Mouse (Mus musculus): Measurements from ENCODE around the gene Chst8.

- TF ChIP-seq CTCF (IDR thresholded peaks at IDR 0.05; ENCODE audit: low read depth) (no peak), EP300 (optimal IDR thresholded peaks at IDR 0.05) (no peak)
These were observed 39.2 kb downstream of the Chst8 start for GRCm38 (mm10) chr7:34773309-34773708.

Data from stomach, postnatal 0 days (tissue).